Mouse (Mus musculus) hindbrain, embryonic 13.5 days (tissue): ENCODE data around the gene Sult5a1. TPM values are rescaled to one million over a fixed set of nuclear protein-coding genes. Genes with fewer than 3 reads are reported as not detected.
"Not testable (repeated sequence)": the region's sequence is repeated elsewhere in the genome, so short reads cannot be mapped to it uniquely, and the experiment has no call there.

Source experiments
- ATAC-seq: fragments of 200-750 bp; cut with Nextera tagmentation; 2 replicates; pipeline ENCODE4 v1.8.0; 2017; ENCODE audit warnings: moderate TSS enrichment; ENCODE audit not compliant: low FRiP score
- H3K27ac ChIP-seq: fragments of 300-500 bp; sonication (generic); 2 replicates; pipeline ENCODE4 v1.5.1; 2015; ENCODE audit warnings: inconsistent platforms, mild to moderate bottlenecking, moderate library complexity
- H3K27me3 ChIP-seq: fragments of 300-500 bp; sonication (generic); 2 replicates; pipeline ENCODE4 v1.6.1; 2015; ENCODE audit warnings: mild to moderate bottlenecking, inconsistent platforms
- H3K36me3 ChIP-seq: fragments of 300-500 bp; sonication (generic); 2 replicates; pipeline ENCODE4 v1.6.1; 2015; ENCODE audit warnings: mild to moderate bottlenecking, inconsistent platforms
- H3K4me1 ChIP-seq: fragments of 300-500 bp; sonication (generic); replicated peaks from 2 replicates; pipeline ENCODE4 v1.6.1; 2015; ENCODE audit warnings: inconsistent platforms
- H3K4me2 ChIP-seq: fragments of 300-500 bp; sonication (generic); 2 replicates; pipeline ENCODE4 v1.6.1; 2015; ENCODE audit warnings: inconsistent platforms, mild to moderate bottlenecking, moderate library complexity
- H3K4me3 ChIP-seq: fragments of 300-500 bp; sonication (generic); 2 replicates; pipeline ENCODE4 v1.5.1; 2015; ENCODE audit warnings: mild to moderate bottlenecking, inconsistent platforms
- H3K9ac ChIP-seq: fragments of 300-500 bp; sonication (generic); 2 replicates; pipeline ENCODE4 v1.6.1; 2015; ENCODE audit warnings: mild to moderate bottlenecking, inconsistent platforms
- H3K9me3 ChIP-seq: fragments of 300-500 bp; sonication (generic); 2 replicates; pipeline ENCODE4 v1.6.1; 2016; ENCODE audit warnings: inconsistent platforms
- WGBS: fragments of 180-500 bp; shearing (Covaris S2); methylation state at CpG from one replicate; pipeline ENCODE4 v1.1.7; 2015; 5-methylcytosine and 5-hydroxymethylcytosine counted together
- polyA plus RNA-seq: library from polyadenylated mRNA; unstranded; fragments of >200 nt; fragmentation: Nextera tagmentation; extraction: Ambion mirVana; gene quantifications from 2 replicates; pipeline ENCODE4 v1.2.1, GENCODE M21; 2015

Sult5a1 gene
- polyA plus RNA-seq, 1 experiment from 2014 or later, result 1.5 TPM

- Histone ChIP-seq H3K4me1 (peaks cover 15% of the 10 kb centered on the region), H3K9me3 (no peaks in the 10 kb centered on the region), H3K4me3 (no peak overlapping the region), H3K27ac (no peak overlapping the region), H3K27me3 (0 out of 2 replicates have a peak, but pooled peaks cover 3% of the 10 kb centered on the region), H3K9ac (no peak overlapping the region), H3K4me2 (no peak overlapping the region), H3K36me3 (peaks cover 24% of the 10 kb centered on the region)
- WGBS, result 79% methylated on average over 1 of the region's 1 CpGs
- no peak for ATAC-seq
Measured at GRCm38 (mm10) chr8:123108010-123108409, 50.1 kb downstream of the Sult5a1 start.

GRCm38 (mm10) chr8:123106531-123106930 lies 51.6 kb downstream of the Sult5a1 start:
- WGBS, result 53% methylated on average over 2 of the region's 2 CpGs
- H3K4me2 ChIP-seq, result no peak overlapping the region
- peaks cover 24% of the 10 kb centered on the region for H3K36me3 ChIP-seq
- no peak overlapping the region for H3K9ac ChIP-seq
- no peak overlapping the region for H3K27ac ChIP-seq
- H3K4me1 ChIP-seq, result peaks cover 21% of the 10 kb centered on the region
- no peak for ATAC-seq
- H3K27me3 ChIP-seq, result no peaks in the 10 kb centered on the region
- H3K4me3 ChIP-seq, result no peak overlapping the region
- H3K9me3 ChIP-seq, result no peaks in the 10 kb centered on the region

GRCm38 (mm10) chr8:123105553-123106326 lies 52.4 kb downstream of the Sult5a1 start:
- no peak overlapping the region for H3K4me3 ChIP-seq
- H3K27me3 ChIP-seq, result no peaks in the 10 kb centered on the region
- no peaks in the 10 kb centered on the region for H3K9me3 ChIP-seq
- peaks cover 24% of the 10 kb centered on the region for H3K36me3 ChIP-seq
- WGBS, result 71% methylated on average over 5 of the region's 5 CpGs
- H3K4me1 ChIP-seq, result peaks cover 22% of the 10 kb centered on the region
- ATAC-seq, result no peak
- no peak overlapping the region for H3K27ac ChIP-seq
- H3K4me2 ChIP-seq, result no peak overlapping the region
- no peak overlapping the region for H3K9ac ChIP-seq

DNA sequence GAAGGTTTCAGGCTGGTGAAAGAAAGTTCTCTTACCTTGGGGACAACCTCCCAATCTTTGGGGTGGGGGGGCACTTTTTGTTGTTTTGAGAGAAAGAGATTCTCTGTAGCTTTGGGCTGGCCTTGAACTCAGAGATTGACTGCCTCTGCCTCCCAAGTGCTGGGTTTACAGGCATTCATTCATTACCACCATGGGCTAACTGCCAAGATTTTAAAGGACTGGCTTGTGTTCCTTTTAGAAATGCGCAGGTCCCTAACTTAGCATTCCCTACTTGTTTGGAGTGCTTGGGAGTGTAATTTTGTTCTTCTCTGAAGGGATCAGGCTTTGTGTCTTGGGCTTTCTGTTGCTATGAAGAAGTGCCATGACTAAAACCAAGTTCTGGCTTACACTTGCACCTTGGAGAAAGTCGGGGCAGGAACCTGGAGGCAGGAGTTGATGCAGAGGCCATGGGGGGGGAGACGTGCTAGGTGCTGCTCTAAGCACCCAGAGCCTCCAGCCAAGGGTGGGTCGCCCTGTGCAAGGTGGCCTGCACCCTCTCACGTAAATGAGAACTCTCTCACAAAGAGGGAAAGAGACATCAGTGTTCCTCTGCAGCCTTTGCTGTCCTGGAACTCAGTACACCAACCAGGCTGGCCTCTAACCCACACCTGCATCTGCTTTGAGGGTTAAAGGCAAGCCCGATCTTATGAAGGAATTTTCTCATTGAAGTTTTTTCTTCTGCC lies 53.9 kb downstream of the Sult5a1 start:
- peak overlapping the region; percentile 98; the same call in 1 of the 2 replicates for H3K9ac ChIP-seq
- H3K36me3 ChIP-seq, result peaks cover 24% of the 10 kb centered on the region
- H3K4me3 ChIP-seq, result peak overlapping the region; percentile 80
- H3K4me1 ChIP-seq, result peaks cover 22% of the 10 kb centered on the region
- H3K27ac ChIP-seq, result 0 out of 2 replicates have a peak overlapping the region, but pooled peaks have one; percentile 97
- ATAC-seq, result no peak
- no peaks in the 10 kb centered on the region for H3K9me3 ChIP-seq
- H3K27me3 ChIP-seq, result no peaks in the 10 kb centered on the region
- 88% methylated on average over 6 of the region's 6 CpGs for WGBS
- peak overlapping the region; percentile 89 for H3K4me2 ChIP-seq

GRCm38 (mm10) chr8:123103285-123103684 lies 54.8 kb downstream of the Sult5a1 start:
- H3K4me1 ChIP-seq, result peaks cover 22% of the 10 kb centered on the region
- H3K36me3 ChIP-seq, result peaks cover 28% of the 10 kb centered on the region
- H3K4me2 ChIP-seq, result peak overlapping the region; percentile 89
- peak overlapping the region; percentile 80 for H3K4me3 ChIP-seq
- no peaks in the 10 kb centered on the region for H3K9me3 ChIP-seq
- WGBS, result 20% methylated on average over 15 of the region's 15 CpGs
- H3K27me3 ChIP-seq, result no peaks in the 10 kb centered on the region
- ATAC-seq, result no peak
- peak overlapping the region; percentile 97; the same call in 1 of the 2 replicates for H3K27ac ChIP-seq
- peak overlapping the region; percentile 98 for H3K9ac ChIP-seq

- Histone ChIP-seq H3K4me2 (peak overlapping the region; percentile 89), H3K4me3 (peak overlapping the region; percentile 80), H3K4me1 (peaks cover 22% of the 10 kb centered on the region), H3K36me3 (peaks cover 32% of the 10 kb centered on the region), H3K9ac (peak overlapping the region; percentile 98), H3K27ac (peak overlapping the region; percentile 97)
- ATAC-seq, result peak; percentile 6; the same call in 1 of the 2 replicates
- not testable (repeated sequence) for H3K27me3 ChIP-seq, H3K9me3 ChIP-seq
- 2% methylated on average over 26 of the region's 26 CpGs for WGBS
Measured at GRCm38 (mm10) chr8:123102855-123103254, 55.3 kb downstream of the Sult5a1 start.

DNA sequence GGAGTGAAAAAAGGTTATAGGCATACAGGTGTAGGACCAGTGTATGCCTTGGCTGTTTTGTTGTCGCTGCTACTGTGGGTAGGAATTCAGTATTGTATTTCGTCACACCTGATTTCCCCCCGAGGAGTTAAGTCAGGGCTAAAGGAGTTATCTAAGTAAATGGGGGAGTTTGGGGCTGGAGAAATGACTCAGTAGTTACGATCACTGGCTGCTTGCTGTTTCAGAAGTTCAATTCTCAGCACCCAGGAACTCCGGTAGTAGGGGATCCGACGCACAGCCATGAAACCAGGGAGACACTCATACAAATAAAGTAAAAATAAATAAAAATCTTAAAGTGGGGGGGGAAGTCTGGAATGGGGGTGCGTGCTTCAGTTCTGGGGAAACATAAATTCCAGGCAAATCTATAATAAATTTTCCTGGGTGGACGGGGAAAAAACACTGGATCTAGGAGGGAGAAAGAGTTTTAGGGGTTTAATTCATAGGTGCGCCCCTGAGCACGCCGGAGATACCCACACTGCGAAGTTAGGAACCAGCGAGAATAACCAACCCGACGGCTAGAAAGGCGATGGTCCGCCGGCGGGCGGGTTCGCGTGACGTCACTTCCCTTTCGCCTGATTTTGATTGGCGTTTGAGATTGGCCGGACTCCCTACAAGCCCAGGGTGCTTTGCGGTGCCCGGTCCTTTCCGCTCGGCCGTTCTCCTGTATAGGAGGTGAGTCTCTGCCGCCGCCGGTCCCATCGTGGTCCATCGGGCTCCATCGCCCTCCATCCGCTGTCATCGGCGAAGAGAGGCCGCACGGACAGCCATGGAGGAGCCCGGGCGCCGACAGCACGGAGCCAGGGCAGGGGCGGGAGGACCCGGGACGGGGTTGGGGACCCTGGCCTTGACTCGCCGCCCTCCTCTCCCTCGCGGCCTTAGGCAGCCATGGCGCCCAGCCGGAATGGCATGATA lies 56.1 kb downstream of the Sult5a1 start, which contains the start of gene Rpl13:
Gene Rpl13, plus strand, starts transcription at position 616 of the 951 bp plus-strand sequence.
- Histone ChIP-seq H3K27ac (peak within 1 kb of the TSS; percentile 97), H3K4me3 (peak within 1 kb of the TSS; percentile 80), H3K27me3 (no peaks in the 10 kb centered on the region), H3K4me2 (peak within 1 kb of the TSS; percentile 89), H3K36me3 (peaks cover 41% of the 10 kb centered on the region), H3K9me3 (no peaks in the 10 kb centered on the region), H3K4me1 (peaks cover 22% of the 10 kb centered on the region), H3K9ac (peak within 1 kb of the TSS; percentile 98)
- 2% methylated on average over 56 of the region's 56 CpGs for WGBS
- peak; percentile 94 for ATAC-seq

- H3K27ac ChIP-seq, result no peak overlapping the region
- 82% methylated on average over 4 of the region's 4 CpGs for WGBS
- peaks cover 44% of the 10 kb centered on the region for H3K36me3 ChIP-seq
- H3K9ac ChIP-seq, result 0 out of 2 replicates have a peak overlapping the region, but pooled peaks have one; percentile 24
- H3K27me3 ChIP-seq, result no peaks in the 10 kb centered on the region
- no peak for ATAC-seq
- peaks cover 22% of the 10 kb centered on the region for H3K4me1 ChIP-seq
- H3K4me3 ChIP-seq, result no peak overlapping the region
- H3K4me2 ChIP-seq, result no peak overlapping the region
- no peaks in the 10 kb centered on the region for H3K9me3 ChIP-seq
Measured at GRCm38 (mm10) chr8:123101244-123101643, 56.9 kb downstream of the Sult5a1 start.

DNA sequence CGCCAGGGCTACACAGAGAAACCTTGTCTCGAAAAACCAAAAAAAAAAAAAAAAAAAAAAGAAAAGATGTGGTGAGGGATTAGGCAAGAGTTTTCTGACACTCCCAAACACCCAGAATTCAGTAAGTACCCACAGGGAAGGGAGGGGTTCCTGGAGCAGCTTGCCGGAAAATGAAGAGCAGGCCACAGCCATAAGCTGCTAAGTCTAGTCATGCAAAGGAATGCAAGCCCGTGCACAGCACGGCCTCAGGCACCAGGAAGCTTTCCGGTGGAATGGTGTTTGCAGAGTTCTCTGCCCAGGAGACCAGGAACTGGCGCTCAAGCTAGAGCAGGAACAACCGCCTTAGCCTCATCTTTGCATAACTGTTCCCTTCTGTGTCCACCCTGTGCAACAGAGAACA lies 57.8 kb downstream of the Sult5a1 start:
- Histone ChIP-seq H3K9me3 (no peaks in the 10 kb centered on the region), H3K27me3 (no peaks in the 10 kb centered on the region), H3K9ac (0 out of 2 replicates have a peak overlapping the region, but pooled peaks have one; percentile 29), H3K4me2 (no peak overlapping the region), H3K4me3 (no peak overlapping the region), H3K36me3 (peaks cover 44% of the 10 kb centered on the region), H3K4me1 (peaks cover 22% of the 10 kb centered on the region), H3K27ac (no peak overlapping the region)
- 73% methylated on average over 8 of the region's 8 CpGs for WGBS
- ATAC-seq, result no peak

GRCm38 (mm10) chr8:123097786-123098584 lies 60.1 kb downstream of the Sult5a1 start:
- Histone ChIP-seq H3K36me3 (peaks cover 48% of the 10 kb centered on the region), H3K9me3 (no peaks in the 10 kb centered on the region), H3K4me3 (no peak overlapping the region), H3K4me2 (no peak overlapping the region), H3K9ac (no peak overlapping the region; the same call in 1 of the 2 replicates), H3K27me3 (no peaks in the 10 kb centered on the region), H3K27ac (0 out of 2 replicates have a peak overlapping the region, but pooled peaks have one; percentile 31), H3K4me1 (peaks cover 6% of the 10 kb centered on the region)
- no peak for ATAC-seq
- WGBS, result 77% methylated on average over 12 of the region's 12 CpGs

DNA sequence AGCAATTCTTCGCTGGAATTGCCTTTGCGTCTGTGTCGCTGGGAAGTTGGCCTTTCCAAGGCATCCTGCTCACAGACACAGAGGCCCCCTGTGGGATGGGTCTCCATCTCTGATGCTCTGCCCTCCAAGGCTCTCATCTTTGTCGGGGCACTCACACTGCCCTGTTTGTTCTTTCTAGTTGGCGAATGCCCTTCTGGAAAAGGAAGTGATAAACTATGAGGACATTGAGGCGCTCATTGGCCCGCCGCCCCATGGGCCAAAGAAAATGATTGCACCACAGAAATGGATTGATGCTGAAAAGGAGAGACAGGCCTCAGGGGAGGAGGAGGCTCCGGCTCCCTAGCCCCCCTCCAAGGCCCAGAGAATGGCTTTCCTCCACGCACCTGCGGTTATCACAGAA lies 60.9 kb downstream of the Sult5a1 start:
- Histone ChIP-seq H3K9ac (no peak overlapping the region), H3K36me3 (peaks cover 52% of the 10 kb centered on the region), H3K27ac (peak overlapping the region; percentile 31; the same call in 1 of the 2 replicates), H3K4me2 (no peak overlapping the region), H3K4me3 (no peak overlapping the region), H3K27me3 (no peaks in the 10 kb centered on the region), H3K4me1 (peaks cover 4% of the 10 kb centered on the region), H3K9me3 (no peaks in the 10 kb centered on the region)
- WGBS, result 89% methylated on average over 11 of the region's 11 CpGs
- no peak for ATAC-seq
